Mouse (Mus musculus): ENCODE measurements around the gene Gxylt2.

The Gxylt2 gene

GRCm38 (mm10) chr6:100848682-100849375, 144.3 kb downstream of the Gxylt2 start:
- no peak for DNase-seq (ENCODE audit: extremely low spot score)

DNA sequence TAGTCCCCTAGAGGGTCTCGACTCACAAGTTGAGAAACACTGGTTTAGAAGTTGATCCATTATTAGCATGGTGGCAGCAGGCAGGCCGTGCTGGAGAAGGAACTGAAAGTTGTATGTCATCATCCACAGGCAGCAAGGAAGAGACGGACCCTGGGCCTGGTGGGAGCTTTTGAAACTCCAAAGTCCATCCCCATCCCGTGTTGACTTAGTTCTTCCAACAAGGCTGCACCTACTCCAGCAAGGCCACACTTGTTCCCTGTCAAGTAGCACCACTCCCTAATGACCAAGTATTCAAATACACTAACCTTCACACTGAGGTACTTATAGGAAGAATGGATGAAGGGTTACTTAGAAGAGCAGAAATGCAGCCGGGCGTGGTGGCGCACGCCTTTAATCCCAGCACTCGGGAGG, 146.1 kb downstream of the Gxylt2 start:
- no peak for DNase-seq (ENCODE audit: extremely low spot score)

GRCm38 (mm10) chr6:100851083-100851482, 146.5 kb downstream of the Gxylt2 start:
- DNase-seq (ENCODE audit: extremely low spot score), result no peak
